Mouse (Mus musculus) macrophage (primary cell): ENCODE results near the gene Atrip. TPM values are rescaled to one million over a fixed set of nuclear protein-coding genes. Genes with fewer than 3 reads are reported as not detected.

Experiments
- H3K27ac ChIP-seq: fragments of 350-480 bp; formaldehyde crosslinking; 2 replicates; pipeline ENCODE4 v1.9.0; 2021
- H3K36me3 ChIP-seq: fragments of 350-480 bp; formaldehyde crosslinking; 2 replicates; pipeline ENCODE4 v1.9.0; 2021; ENCODE audit errors: inconsistent target
- H3K4me3 ChIP-seq: fragments of 350-480 bp; formaldehyde crosslinking; 2 replicates; pipeline ENCODE4 v1.9.0; 2021; ENCODE audit errors: inconsistent target
- H3K79me2 ChIP-seq: fragments of 350-480 bp; formaldehyde crosslinking; 2 replicates; pipeline ENCODE4 v1.9.0; 2021; ENCODE audit errors: inconsistent target
- WGBS: methylation state at CpG from one replicate; pipeline ENCODE4 v1.1.7; 2026; ENCODE audit warnings: inconsistent platforms; ENCODE audit not compliant: missing documents; 5-methylcytosine and 5-hydroxymethylcytosine counted together
- polyA plus RNA-seq: library from polyadenylated mRNA; stranded (reverse); fragments of 250-400 nt; gene quantifications from 3 replicates; pipeline ENCODE4 v1.2.4, GENCODE M21; 2018; ENCODE audit warnings: inconsistent platforms

Gene Atrip
- polyA plus RNA-seq, 1 experiment from 2014 or later = 6.5 TPM

- no peak overlapping the region for H3K4me3 ChIP-seq
- H3K27ac ChIP-seq = no peak overlapping the region
- H3K79me2 ChIP-seq = peaks cover 78% of the 10 kb centered on the region
- 96% methylated on average over 9 of the region's 9 CpGs for WGBS
- H3K36me3 ChIP-seq = peaks cover 39% of the 10 kb centered on the region; the same call in 1 of the 2 replicates
These were observed 23.8 kb downstream of the Atrip start for GRCm38 (mm10) chr9:109049996-109050673.

GRCm38 (mm10) chr9:109049316-109049715 is 24.6 kb downstream of the Atrip start:
- H3K27ac ChIP-seq = no peak overlapping the region
- peaks cover 80% of the 10 kb centered on the region for H3K79me2 ChIP-seq
- peaks cover 43% of the 10 kb centered on the region for H3K36me3 ChIP-seq
- WGBS = 88% methylated on average over 7 of the region's 7 CpGs
- no peak overlapping the region for H3K4me3 ChIP-seq

- H3K4me3 ChIP-seq = no peak overlapping the region
- H3K27ac ChIP-seq = no peak overlapping the region
- 48% methylated on average over 5 of the region's 5 CpGs for WGBS
- H3K36me3 ChIP-seq = peaks cover 32% of the 10 kb centered on the region
- peaks cover 64% of the 10 kb centered on the region for H3K79me2 ChIP-seq
These were observed 27.6 kb downstream of the Atrip start for GRCm38 (mm10) chr9:109046306-109046705.

GRCm38 (mm10) chr9:109041351-109041750 is 32.6 kb downstream of the Atrip start:
- 86% methylated on average over 6 of the region's 7 CpGs for WGBS
- no peak overlapping the region for H3K4me3 ChIP-seq
- H3K27ac ChIP-seq = no peak overlapping the region

GRCm38 (mm10) chr9:109040906-109041305 is 33.0 kb downstream of the Atrip start:
- H3K4me3 ChIP-seq = no peak overlapping the region
- 84% methylated on average over 5 of the region's 6 CpGs for WGBS

More at GRCm38 (mm10) chr9:109041351-109041750, 32.6 kb downstream of the Atrip start:
- Histone ChIP-seq H3K79me2 (peaks cover 60% of the 10 kb centered on the region), H3K36me3 (peaks cover 11% of the 10 kb centered on the region)

GRCm38 (mm10) chr9:109040216-109040615 is 33.7 kb downstream of the Atrip start:
- no peak overlapping the region for H3K27ac ChIP-seq
- H3K4me3 ChIP-seq = no peak overlapping the region
- peaks cover 57% of the 10 kb centered on the region for H3K79me2 ChIP-seq
- WGBS = 91% methylated on average over 8 of the region's 8 CpGs
- H3K36me3 ChIP-seq = peaks cover 11% of the 10 kb centered on the region

More at GRCm38 (mm10) chr9:109040906-109041305, 33.0 kb downstream of the Atrip start:
- Histone ChIP-seq H3K27ac (no peak overlapping the region), H3K36me3 (peaks cover 11% of the 10 kb centered on the region), H3K79me2 (peaks cover 59% of the 10 kb centered on the region)

GRCm38 (mm10) chr9:109039681-109040080 is 34.2 kb downstream of the Atrip start:
- WGBS = 84% methylated on average over 4 of the region's 4 CpGs
- Histone ChIP-seq H3K4me3 (peak overlapping the region; percentile 86), H3K27ac (0 out of 2 replicates have a peak overlapping the region, but pooled peaks have one; percentile 83), H3K36me3 (peaks cover 11% of the 10 kb centered on the region), H3K79me2 (peaks cover 54% of the 10 kb centered on the region)

- Histone ChIP-seq H3K79me2 (peaks cover 47% of the 10 kb centered on the region), H3K36me3 (0 out of 2 replicates have a peak, but pooled peaks cover 6% of the 10 kb centered on the region), H3K27ac (peak overlapping the region; percentile 83), H3K4me3 (peak overlapping the region; percentile 86)
- 6% methylated on average over 8 of the region's 8 CpGs for WGBS
These were observed 35.0 kb downstream of the Atrip start for GRCm38 (mm10) chr9:109038901-109039364.

GRCm38 (mm10) chr9:109038086-109038895 is 35.6 kb downstream of the Atrip start, which contains the start of gene Shisa5:
TSS of gene Shisa5 (plus strand) at chr9:109038565.
- 2% methylated on average over 40 of the region's 40 CpGs for WGBS
- Histone ChIP-seq H3K27ac (peak within 1 kb of the TSS; percentile 83), H3K4me3 (peak within 1 kb of the TSS; percentile 86), H3K79me2 (peaks cover 44% of the 10 kb centered on the region), H3K36me3 (0 out of 2 replicates have a peak, but pooled peaks cover 6% of the 10 kb centered on the region)

GRCm38 (mm10) chr9:109032435-109032834 is 41.5 kb downstream of the Atrip start:
- no peak overlapping the region for H3K4me3 ChIP-seq
- H3K36me3 ChIP-seq = peaks cover 30% of the 10 kb centered on the region; the same call in 1 of the 2 replicates
- H3K27ac ChIP-seq = no peak overlapping the region
- 78% methylated on average over 6 of the region's 6 CpGs for WGBS
- no peaks in the 10 kb centered on the region for H3K79me2 ChIP-seq

- WGBS = 99% methylated on average over 8 of the region's 8 CpGs
- Histone ChIP-seq H3K36me3 (peaks cover 37% of the 10 kb centered on the region; the same call in 1 of the 2 replicates), H3K4me3 (no peak overlapping the region), H3K27ac (no peak overlapping the region), H3K79me2 (no peaks in the 10 kb centered on the region)
These were observed 42.2 kb downstream of the Atrip start for GRCm38 (mm10) chr9:109031686-109032085.

GRCm38 (mm10) chr9:109031001-109031400 is 42.9 kb downstream of the Atrip start:
- Histone ChIP-seq H3K79me2 (no peaks in the 10 kb centered on the region), H3K36me3 (peaks cover 41% of the 10 kb centered on the region; the same call in 1 of the 2 replicates), H3K4me3 (no peak overlapping the region), H3K27ac (no peak overlapping the region)
- 93% methylated on average over 7 of the region's 7 CpGs for WGBS

- H3K4me3 ChIP-seq = no peak overlapping the region
- WGBS = 94% methylated on average over 3 of the region's 3 CpGs
- peaks cover 48% of the 10 kb centered on the region; the same call in 1 of the 2 replicates for H3K36me3 ChIP-seq
- H3K27ac ChIP-seq = no peak overlapping the region
- H3K79me2 ChIP-seq = no peaks in the 10 kb centered on the region
These were observed 43.6 kb downstream of the Atrip start for GRCm38 (mm10) chr9:109030312-109030711.

- 67% methylated on average over 5 of the region's 5 CpGs for WGBS
These were observed 45.0 kb downstream of the Atrip start for GRCm38 (mm10) chr9:109028919-109029318.

More at GRCm38 (mm10) chr9:109028919-109029318, 45.0 kb downstream of the Atrip start:
- no peak overlapping the region for H3K4me3 ChIP-seq
- peaks cover 53% of the 10 kb centered on the region; the same call in 1 of the 2 replicates for H3K36me3 ChIP-seq
- no peak overlapping the region for H3K27ac ChIP-seq
- H3K79me2 ChIP-seq = no peaks in the 10 kb centered on the region
